ENCODE assay signal across 26 mouse cellular contexts in genomic region chr10:96957019-96957418, GRCm38 (mm10).
DNase-seq lines count a peak whose midpoint lies in the region; ATAC-seq and TF ChIP-seq lines count a peak whose summit lies in the region.
"Had no signal": no experiment of that assay in that cellular context is flagged by ENCODE, and none has a peak within 500 bp of the region (broad histone marks: within the 10 kb centered on the region; RNA-seq: fewer than 3 reads in every experiment).

No protein-coding gene starts in this region.

- no peak overlapping the region for H3K4me2 ChIP-seq in forebrain, postnatal 0 days (ENCODE audit: low read depth)
- H3K4me2 ChIP-seq in forebrain, embryonic 14.5 days (ENCODE audit: low read length), result no peak overlapping the region
- no peak overlapping the region for H3K4me2 ChIP-seq in midbrain, embryonic 13.5 days (replicated peaks)
- H3K4me2 ChIP-seq in midbrain, embryonic 15.5 days, result no peak overlapping the region
- H3K4me2 ChIP-seq in hindbrain, postnatal 0 days (ENCODE audit: low read depth, low read length), result no peak overlapping the region
- H3K4me2 ChIP-seq: heart, embryonic 12.5 days; kidney, embryonic 15.5 days; stomach, embryonic 15.5 days had no signal

- no peak overlapping the region for H3K9ac ChIP-seq in forebrain, postnatal 0 days
- no peak overlapping the region for H3K9ac ChIP-seq in forebrain, embryonic 14.5 days (ENCODE audit: low read length)
- H3K9ac ChIP-seq in midbrain, embryonic 13.5 days (replicated peaks), result no peak overlapping the region
- no peak overlapping the region for H3K9ac ChIP-seq in midbrain, embryonic 15.5 days
- no peak overlapping the region for H3K9ac ChIP-seq in hindbrain, postnatal 0 days (replicated peaks; ENCODE audit: low read length)
- H3K9ac ChIP-seq: embryonic facial prominence, embryonic 15.5 days; heart, embryonic 12.5 days; kidney, embryonic 15.5 days; liver, embryonic 14.5 days; stomach, embryonic 15.5 days had no signal

- 76% methylated on average over 2 of the region's 2 CpGs for WGBS in forebrain, postnatal 0 days
- WGBS in forebrain, embryonic 14.5 days, result 78% methylated on average over 2 of the region's 2 CpGs
- 77% methylated on average over 2 of the region's 2 CpGs for WGBS in midbrain, embryonic 13.5 days
- 67% methylated on average over 2 of the region's 2 CpGs for WGBS in midbrain, embryonic 15.5 days
- 75% methylated on average over 2 of the region's 2 CpGs for WGBS in hindbrain, postnatal 0 days

- TF ChIP-seq CTCF in forebrain, postnatal 0 days (IDR thresholded peaks at IDR 0.05; ENCODE audit: low read depth), result no peak
- no peak for TF ChIP-seq CTCF in hindbrain, postnatal 0 days (IDR thresholded peaks at IDR 0.05; ENCODE audit: low read depth)

- H3K27ac ChIP-seq in forebrain, postnatal 0 days (ENCODE audit: low read depth, low read length), result peak overlapping the region; percentile 54
- no peak overlapping the region for H3K27ac ChIP-seq in forebrain, embryonic 14.5 days (ENCODE audit: low read depth, low read length)
- H3K27ac ChIP-seq in midbrain, embryonic 13.5 days, result peak overlapping the region; percentile 52
- no peak overlapping the region for H3K27ac ChIP-seq in midbrain, embryonic 15.5 days
- H3K27ac ChIP-seq in hindbrain, postnatal 0 days, result no peak overlapping the region
- H3K27ac ChIP-seq: embryonic facial prominence, embryonic 10.5 days; embryonic facial prominence, embryonic 15.5 days; heart, adult 2 months; kidney, embryonic 15.5 days; liver, embryonic 14.5 days; macrophage; stomach, embryonic 15.5 days had no signal

- DNase-seq in forebrain, postnatal 0 days, result no peak
- no peak for DNase-seq in forebrain, embryonic 14.5 days (ENCODE audit: low spot score)
- peak; percentile 5 for DNase-seq in hindbrain, postnatal 0 days (ENCODE audit: low spot score)
- DNase-seq in adipocyte (ENCODE audit: low spot score), result no peak
- no peak for DNase-seq in gastrocnemius, adult 18-20 months (ENCODE audit: low spot score)
- DNase-seq: adrenal gland, postnatal 25 days; cerebellum, adult 11-12 months; cerebellum, postnatal 10 days; heart, adult 2 months; heart, postnatal 4 days; kidney, adult 18-20 months; kidney, postnatal 25 days; liver; lung, adult 2 months; lung, postnatal 10 days; right cerebral cortex, postnatal 14 days had no signal

- H3K4me3 ChIP-seq in forebrain, postnatal 0 days (ENCODE audit: low read depth, low read length), result no peak overlapping the region
- no peak overlapping the region for H3K4me3 ChIP-seq in forebrain, embryonic 14.5 days (ENCODE audit: low read depth, low read length)
- H3K4me3 ChIP-seq in midbrain, embryonic 13.5 days (replicated peaks), result no peak overlapping the region
- H3K4me3 ChIP-seq in midbrain, embryonic 15.5 days, result no peak overlapping the region
- H3K4me3 ChIP-seq in hindbrain, postnatal 0 days (ENCODE audit: low read length), result no peak overlapping the region
- H3K4me3 ChIP-seq: embryonic facial prominence, embryonic 10.5 days; embryonic facial prominence, embryonic 15.5 days; heart, adult 2 months; heart, embryonic 12.5 days; kidney, embryonic 15.5 days; stomach, embryonic 15.5 days had no signal

- no peaks in the 10 kb centered on the region for H3K27me3 ChIP-seq in forebrain, postnatal 0 days (ENCODE audit: insufficient read depth, low read length)
- H3K27me3 ChIP-seq in forebrain, embryonic 14.5 days (replicated peaks; ENCODE audit: control insufficient read depth, insufficient read depth, low read length), result no peaks in the 10 kb centered on the region
- H3K27me3 ChIP-seq in midbrain, embryonic 13.5 days, result no peaks in the 10 kb centered on the region
- no peaks in the 10 kb centered on the region for H3K27me3 ChIP-seq in midbrain, embryonic 15.5 days (replicated peaks)
- H3K27me3 ChIP-seq in hindbrain, postnatal 0 days (ENCODE audit: insufficient read depth, low read length), result no peaks in the 10 kb centered on the region
- H3K27me3 ChIP-seq: embryonic facial prominence, embryonic 15.5 days; heart, embryonic 12.5 days; kidney, embryonic 15.5 days; stomach, embryonic 15.5 days had no signal

- peaks cover 11% of the 10 kb centered on the region for H3K4me1 ChIP-seq in forebrain, postnatal 0 days (ENCODE audit: insufficient read depth)
- peaks cover 10% of the 10 kb centered on the region; the same call in 1 of the 2 replicates for H3K4me1 ChIP-seq in forebrain, embryonic 14.5 days (ENCODE audit: control insufficient read depth, insufficient read depth, low read length)
- H3K4me1 ChIP-seq in midbrain, embryonic 13.5 days (replicated peaks), result peaks cover 27% of the 10 kb centered on the region
- H3K4me1 ChIP-seq in midbrain, embryonic 15.5 days, result peaks cover 21% of the 10 kb centered on the region
- no peaks in the 10 kb centered on the region for H3K4me1 ChIP-seq in hindbrain, postnatal 0 days (ENCODE audit: insufficient read depth, low read length)
- H3K4me1 ChIP-seq: stomach, embryonic 15.5 days had no signal

- no peak for ATAC-seq in forebrain, postnatal 0 days
- no peak for ATAC-seq in forebrain, embryonic 14.5 days
- ATAC-seq in midbrain, embryonic 13.5 days, result no peak
- ATAC-seq in midbrain, embryonic 15.5 days (replicated peaks), result no peak
- no peak for ATAC-seq in hindbrain, postnatal 0 days
- ATAC-seq: CD4-positive, CD25-positive, alpha-beta regulatory T cell, adult 4 months had no signal

- no peaks in the 10 kb centered on the region for H3K36me3 ChIP-seq in forebrain, postnatal 0 days (ENCODE audit: insufficient read depth)
- no peaks in the 10 kb centered on the region for H3K36me3 ChIP-seq in forebrain, embryonic 14.5 days (ENCODE audit: control insufficient read depth, insufficient read depth, low read length)
- H3K36me3 ChIP-seq in midbrain, embryonic 13.5 days, result no peaks in the 10 kb centered on the region
- H3K36me3 ChIP-seq in midbrain, embryonic 15.5 days (replicated peaks), result no peaks in the 10 kb centered on the region
- no peaks in the 10 kb centered on the region for H3K36me3 ChIP-seq in hindbrain, postnatal 0 days (ENCODE audit: insufficient read depth, low read length)
- H3K36me3 ChIP-seq: embryonic facial prominence, embryonic 10.5 days; embryonic facial prominence, embryonic 15.5 days; heart, embryonic 12.5 days; kidney, embryonic 15.5 days; stomach, embryonic 15.5 days had no signal

- H3K9me3 ChIP-seq in forebrain, postnatal 0 days (ENCODE audit: low read length), result no peaks in the 10 kb centered on the region
- no peaks in the 10 kb centered on the region for H3K9me3 ChIP-seq in forebrain, embryonic 14.5 days (replicated peaks; ENCODE audit: control insufficient read depth, low read length)
- no peaks in the 10 kb centered on the region for H3K9me3 ChIP-seq in midbrain, embryonic 13.5 days
- no peaks in the 10 kb centered on the region for H3K9me3 ChIP-seq in midbrain, embryonic 15.5 days
- no peaks in the 10 kb centered on the region for H3K9me3 ChIP-seq in hindbrain, postnatal 0 days (ENCODE audit: low read length)
- H3K9me3 ChIP-seq: embryonic facial prominence, embryonic 10.5 days; embryonic facial prominence, embryonic 15.5 days; heart, embryonic 12.5 days; kidney, embryonic 15.5 days; stomach, embryonic 15.5 days had no signal

Comparison
In these comparisons a context has a peak if more than half of its experiments do, and no peak if none do; other contexts are left out.
1. H3K27ac ChIP-seq: peak in forebrain, postnatal 0 days (single experiment) and midbrain, embryonic 13.5 days (single experiment); none in forebrain, embryonic 14.5 days (single experiment), midbrain, embryonic 15.5 days (single experiment) and hindbrain, postnatal 0 days (single experiment).